ENCODE assay signal across 25 mouse cellular contexts in the genomic region with DNA sequence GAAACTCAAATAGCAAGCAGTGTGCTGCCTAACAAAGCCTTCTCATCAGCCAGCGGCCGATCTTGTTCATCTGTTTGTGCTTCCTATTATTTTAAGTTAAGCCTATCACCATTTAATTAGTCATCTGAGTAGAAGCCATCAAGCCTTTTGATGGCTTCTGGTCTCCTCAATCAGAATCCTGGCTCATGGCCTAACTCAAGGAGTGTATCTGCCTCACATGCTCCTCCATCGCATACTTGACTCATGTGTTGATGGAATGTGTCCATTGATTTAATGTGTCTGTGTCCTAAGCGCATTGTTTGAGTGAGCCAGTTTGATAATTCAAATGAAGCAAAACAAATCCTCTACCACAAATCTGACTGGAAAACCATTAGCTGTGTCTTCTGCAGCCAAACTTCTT.
DNase-seq lines count a peak whose midpoint lies in the region; ATAC-seq and TF ChIP-seq lines count a peak whose summit lies in the region.
"Had no signal": no experiment of that assay in that cellular context is flagged by ENCODE, and none has a peak within 500 bp of the region (broad histone marks: within the 10 kb centered on the region; RNA-seq: fewer than 3 reads in every experiment).

No protein-coding gene starts in this region.

- no peaks in the 10 kb centered on the region for H3K27me3 ChIP-seq in lung, embryonic 15.5 days
- no peaks in the 10 kb centered on the region for H3K27me3 ChIP-seq in lung, postnatal 0 days (replicated peaks; ENCODE audit: insufficient read depth, low read length)
- H3K27me3 ChIP-seq: CH12.LX; embryonic facial prominence, embryonic 12.5 days; forebrain, embryonic 13.5 days; forebrain, embryonic 15.5 days had no signal

- H3K4me3 ChIP-seq in lung, embryonic 15.5 days: no peak overlapping the region
- H3K4me3 ChIP-seq in lung, postnatal 0 days (ENCODE audit: low read depth, low read length): no peak overlapping the region
- H3K4me3 ChIP-seq: embryonic facial prominence, embryonic 10.5 days; embryonic facial prominence, embryonic 12.5 days; forebrain, embryonic 13.5 days; forebrain, embryonic 15.5 days had no signal

- TF ChIP-seq EP300 in lung, postnatal 0 days (IDR thresholded peaks at IDR 0.05): 0 out of 2 replicates have a peak, but pooled peaks have one; percentile 11

- WGBS in lung, embryonic 15.5 days: 60% methylated on average over 4 of the region's 4 CpGs
- 69% methylated on average over 4 of the region's 4 CpGs for WGBS in lung, postnatal 0 days

- H3K9ac ChIP-seq in lung, embryonic 15.5 days: no peak overlapping the region
- no peak overlapping the region for H3K9ac ChIP-seq in lung, postnatal 0 days (replicated peaks; ENCODE audit: low read depth)
- H3K9ac ChIP-seq: embryonic facial prominence, embryonic 12.5 days; forebrain, embryonic 13.5 days; forebrain, embryonic 15.5 days had no signal

- H3K4me2 ChIP-seq in lung, embryonic 15.5 days: no peak overlapping the region
- H3K4me2 ChIP-seq in lung, postnatal 0 days (replicated peaks; ENCODE audit: low read depth, low read length): no peak overlapping the region
- H3K4me2 ChIP-seq: embryonic facial prominence, embryonic 12.5 days; forebrain, embryonic 13.5 days; forebrain, embryonic 15.5 days had no signal

- H3K27ac ChIP-seq in lung, embryonic 15.5 days: no peak overlapping the region
- H3K27ac ChIP-seq in lung, postnatal 0 days (ENCODE audit: low read length): peak overlapping the region; percentile 40; the same call in 1 of the 2 replicates
- H3K27ac ChIP-seq: embryonic facial prominence, embryonic 10.5 days; embryonic facial prominence, embryonic 12.5 days; forebrain, embryonic 13.5 days; forebrain, embryonic 15.5 days had no signal

- no peaks in the 10 kb centered on the region for H3K9me3 ChIP-seq in lung, embryonic 15.5 days
- H3K9me3 ChIP-seq in lung, postnatal 0 days (ENCODE audit: low read length): no peaks in the 10 kb centered on the region
- H3K9me3 ChIP-seq: embryonic facial prominence, embryonic 10.5 days; embryonic facial prominence, embryonic 12.5 days; forebrain, embryonic 15.5 days had no signal

- no peaks in the 10 kb centered on the region for H3K36me3 ChIP-seq in lung, embryonic 15.5 days
- H3K36me3 ChIP-seq in lung, postnatal 0 days (ENCODE audit: insufficient read depth, low read length): no peaks in the 10 kb centered on the region
- H3K36me3 ChIP-seq: embryonic facial prominence, embryonic 10.5 days; embryonic facial prominence, embryonic 12.5 days; forebrain, embryonic 15.5 days; G1E had no signal

- TF ChIP-seq CTCF in lung, postnatal 0 days (IDR thresholded peaks at IDR 0.05): no peak

- peak; percentile 75 for DNase-seq in heart, adult 11 months
- DNase-seq in heart, adult 18-20 months: no peak
- DNase-seq in lung, postnatal 25 days (ENCODE audit: low spot score): no peak
- peak; percentile 48 for DNase-seq in lung, postnatal 0 days (ENCODE audit: low spot score)
- DNase-seq in lung, postnatal 10 days: no peak
- DNase-seq in Muller cell, postnatal 12 days (ENCODE audit: inconsistent ontology term): peak; percentile 65
- DNase-seq: adrenal gland, adult 2 months; adrenal gland, postnatal 10 days; adrenal gland, postnatal 25 days; B cell, adult 2 months; cerebellum, adult 11 months; cerebellum, adult 18-20 months; cerebellum, adult 8-10 months; cerebellum, adult 9-11 months; cerebellum, postnatal 14 days; cerebellum, postnatal 36 days; embryo, embryonic 11 days had no signal

- peaks cover 13% of the 10 kb centered on the region for H3K4me1 ChIP-seq in lung, embryonic 15.5 days
- H3K4me1 ChIP-seq in lung, postnatal 0 days (ENCODE audit: insufficient read depth, low read depth, low read length): no peaks in the 10 kb centered on the region
- H3K4me1 ChIP-seq: embryonic facial prominence, embryonic 10.5 days; embryonic facial prominence, embryonic 12.5 days; forebrain, embryonic 13.5 days; forebrain, embryonic 15.5 days had no signal

- peak; percentile 74; the same call in 1 of the 2 replicates for ATAC-seq in lung, embryonic 15.5 days (ENCODE audit: borderline replicate concordance, extremely low read depth, low FRiP score, low TSS enrichment)
- ATAC-seq in lung, postnatal 0 days: peak; percentile 74
- ATAC-seq: CD4-positive, CD25-positive, alpha-beta regulatory T cell, adult 4 months; forebrain, embryonic 13.5 days; forebrain, embryonic 15.5 days had no signal

Comparison
In these comparisons a context has a peak if more than half of its experiments do, and no peak if none do; other contexts are left out.
1. DNase-seq: peak in heart, adult 11 months (single experiment), lung, postnatal 0 days (single experiment) and Muller cell, postnatal 12 days (single experiment); none in heart, adult 18-20 months (0 of 2), lung, postnatal 25 days (single experiment) and lung, postnatal 10 days (single experiment).